Mouse (Mus musculus): Measurements from ENCODE around the gene Vmn1r12. TPM values are rescaled to one million over a fixed set of nuclear protein-coding genes. Genes with fewer than 3 reads are reported as not detected.
A peak's percentile ranks its signal among the peaks of the same experiment; 100 is the strongest.
"Not testable (repeated sequence)": the region's sequence is repeated elsewhere in the genome, so short reads cannot be mapped to it uniquely, and the experiment has no call there.

Vmn1r12 gene
- not detected in 2 replicates for polyA plus RNA-seq (2015; fragmentation: Nextera tagmentation; extraction: Ambion mirVana)

DNA sequence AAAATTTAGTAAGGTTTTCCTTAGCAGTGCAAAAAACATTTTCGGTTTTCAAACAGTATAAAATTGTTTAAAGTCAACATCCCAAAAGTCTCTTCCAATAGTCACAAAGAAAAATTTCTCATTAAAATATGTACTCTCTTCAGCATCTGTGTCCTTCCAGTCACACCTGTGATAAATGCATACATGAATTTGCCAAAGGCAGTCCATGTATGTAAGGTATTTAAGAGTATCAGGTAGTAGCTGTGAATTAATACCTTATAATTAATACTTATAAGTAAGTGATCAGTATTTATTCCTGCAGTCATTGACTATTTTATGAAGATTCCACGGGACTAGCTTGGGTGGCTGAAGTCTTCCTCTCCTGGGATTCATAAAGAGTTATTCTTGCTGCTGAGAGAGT is at the start of gene Vmn1r12:
Vmn1r12 (plus strand) TSS at position 301 of the 400 bp plus-strand sequence.
- no peaks in the 10 kb centered on the region for H3K4me1 ChIP-seq (replicated peaks; ENCODE audit: insufficient read depth, low read length)
- DNase-seq (ENCODE audit: low spot score) (no peak), ATAC-seq (replicated peaks; ENCODE audit: low FRiP score, low read depth) (no peak)
- H3K27ac ChIP-seq: no peak within 1 kb of the TSS
- no peaks in the 10 kb centered on the region for H3K36me3 ChIP-seq (ENCODE audit: insufficient read depth, low read length)
- H3K4me3 ChIP-seq (replicated peaks; ENCODE audit: low read depth, low read length): no peak within 1 kb of the TSS
- H3K9me3 ChIP-seq (replicated peaks; ENCODE audit: low read length): no peaks in the 10 kb centered on the region
- TF ChIP-seq CTCF (IDR thresholded peaks at IDR 0.05; ENCODE audit: low read depth): no peak
- no peaks in the 10 kb centered on the region for H3K27me3 ChIP-seq (ENCODE audit: insufficient read depth, low read length)
- no peak within 1 kb of the TSS for H3K9ac ChIP-seq (ENCODE audit: low read depth, low read length)
- no peak within 1 kb of the TSS for H3K4me2 ChIP-seq (ENCODE audit: low read length)
- 76% methylated on average over 2 of the region's 2 CpGs for WGBS

DNA sequence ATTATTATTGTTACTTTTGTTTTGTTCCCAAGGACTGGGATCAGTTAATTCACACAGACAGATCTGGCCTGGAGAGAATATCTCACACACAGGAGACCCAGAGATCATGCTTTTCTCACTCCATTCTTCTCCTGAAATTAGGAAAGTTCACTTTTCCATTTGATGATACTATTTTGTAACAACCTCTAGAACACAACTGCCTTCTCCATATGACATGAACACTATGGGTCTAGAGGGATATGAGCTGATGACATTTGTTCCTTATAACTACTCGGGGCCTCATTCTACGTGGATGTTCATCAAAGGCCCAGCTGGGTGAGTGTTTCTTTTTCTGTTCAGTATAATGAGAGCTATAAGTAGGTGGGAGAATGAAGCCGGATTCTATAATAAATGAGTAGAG is 47.6 kb upstream of the Vmn1r12 start, which contains the start of gene Vmn1r10:
Vmn1r10 (plus strand) TSS at position 301 of the 400 bp plus-strand sequence.
- no peak within 1 kb of the TSS for H3K9ac ChIP-seq (ENCODE audit: low read depth, low read length)
- TF ChIP-seq CTCF (IDR thresholded peaks at IDR 0.05; ENCODE audit: low read depth): no peak
- no peak within 1 kb of the TSS for H3K4me2 ChIP-seq (ENCODE audit: low read length)
- DNase-seq (ENCODE audit: low spot score) (no peak), ATAC-seq (replicated peaks; ENCODE audit: low FRiP score, low read depth) (no peak)
- no peak within 1 kb of the TSS for H3K4me3 ChIP-seq (replicated peaks; ENCODE audit: low read depth, low read length)
- no peak within 1 kb of the TSS for H3K27ac ChIP-seq
- 84% methylated on average over 3 of the region's 3 CpGs for WGBS
- H3K9me3 ChIP-seq (replicated peaks; ENCODE audit: low read length): no peaks in the 10 kb centered on the region
- H3K4me1 ChIP-seq (replicated peaks; ENCODE audit: insufficient read depth, low read length): no peaks in the 10 kb centered on the region
- H3K36me3 ChIP-seq (ENCODE audit: insufficient read depth, low read length): no peaks in the 10 kb centered on the region
- no peaks in the 10 kb centered on the region for H3K27me3 ChIP-seq (ENCODE audit: insufficient read depth, low read length)

DNA sequence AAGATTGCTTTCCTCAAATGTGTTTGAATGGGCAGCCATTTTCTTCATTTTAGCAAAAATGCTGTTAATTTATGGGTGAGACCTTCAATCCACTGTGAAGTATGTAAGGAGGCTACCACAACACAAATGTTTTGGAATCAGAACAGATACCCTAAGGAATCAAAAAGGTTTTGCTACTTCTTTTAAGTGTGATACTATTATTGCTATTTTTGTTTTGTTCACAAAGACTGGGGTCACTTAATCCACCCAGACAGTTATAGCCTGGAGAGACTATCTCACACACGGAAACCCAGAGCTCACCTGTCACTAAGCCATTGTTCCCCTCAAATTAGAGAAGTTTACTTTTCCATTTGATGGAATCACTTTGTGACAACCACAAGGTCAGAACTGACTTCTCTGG is 23.6 kb upstream of the Vmn1r12 start, which contains the start of gene Vmn1r11:
Vmn1r11 (plus strand) TSS at position 301 of the 400 bp plus-strand sequence.
- Histone ChIP-seq H3K9ac (ENCODE audit: low read depth, low read length) (no peak within 1 kb of the TSS), H3K36me3 (ENCODE audit: insufficient read depth, low read length) (no peaks in the 10 kb centered on the region), H3K9me3 (replicated peaks; ENCODE audit: low read length) (no peaks in the 10 kb centered on the region), H3K4me1 (replicated peaks; ENCODE audit: insufficient read depth, low read length) (no peaks in the 10 kb centered on the region), H3K27ac (no peak within 1 kb of the TSS), H3K4me3 (replicated peaks; ENCODE audit: low read depth, low read length) (no peak within 1 kb of the TSS), H3K4me2 (ENCODE audit: low read length) (no peak within 1 kb of the TSS), H3K27me3 (ENCODE audit: insufficient read depth, low read length) (no peaks in the 10 kb centered on the region)
- DNase-seq (ENCODE audit: low spot score) (no peak), ATAC-seq (replicated peaks; ENCODE audit: low FRiP score, low read depth) (no peak)
- no peak for TF ChIP-seq CTCF (IDR thresholded peaks at IDR 0.05; ENCODE audit: low read depth)
- WGBS: 73% methylated on average over 1 of the region's 1 CpGs

DNA sequence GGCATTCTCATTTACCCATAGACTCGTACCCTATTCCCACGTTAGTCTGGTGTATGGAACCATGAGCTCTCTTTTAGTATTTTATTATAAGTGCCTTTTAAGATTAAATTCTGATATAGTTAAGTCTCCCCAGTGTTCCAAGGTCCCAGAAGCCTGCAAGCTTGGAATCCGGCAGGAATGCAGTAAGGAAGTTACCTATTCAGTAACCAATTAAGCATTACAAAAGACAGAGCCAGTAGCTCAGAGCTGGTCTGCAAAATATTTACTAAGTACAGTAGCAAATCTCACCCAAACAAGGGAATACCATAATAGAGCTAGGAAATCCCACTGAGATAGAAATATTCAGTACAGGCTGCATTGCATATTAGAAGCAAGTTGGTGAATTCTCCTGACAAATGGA is 33.3 kb downstream of the Vmn1r12 start:
- not testable (repeated sequence) for H3K27me3 ChIP-seq (ENCODE audit: insufficient read depth, low read length); H3K9me3 ChIP-seq (replicated peaks; ENCODE audit: low read length); H3K9ac ChIP-seq (ENCODE audit: low read depth, low read length); ATAC-seq (replicated peaks; ENCODE audit: low FRiP score, low read depth); H3K36me3 ChIP-seq (ENCODE audit: insufficient read depth, low read length); H3K4me3 ChIP-seq (replicated peaks; ENCODE audit: low read depth, low read length); H3K4me2 ChIP-seq (ENCODE audit: low read length); H3K4me1 ChIP-seq (replicated peaks; ENCODE audit: insufficient read depth, low read length)
- peak; percentile 9 for DNase-seq (ENCODE audit: low spot score)
- WGBS: 41% methylated on average over 3 of the region's 3 CpGs
- 0 out of 2 replicates have a peak overlapping the region, but pooled peaks have one; percentile 62 for H3K27ac ChIP-seq

DNA sequence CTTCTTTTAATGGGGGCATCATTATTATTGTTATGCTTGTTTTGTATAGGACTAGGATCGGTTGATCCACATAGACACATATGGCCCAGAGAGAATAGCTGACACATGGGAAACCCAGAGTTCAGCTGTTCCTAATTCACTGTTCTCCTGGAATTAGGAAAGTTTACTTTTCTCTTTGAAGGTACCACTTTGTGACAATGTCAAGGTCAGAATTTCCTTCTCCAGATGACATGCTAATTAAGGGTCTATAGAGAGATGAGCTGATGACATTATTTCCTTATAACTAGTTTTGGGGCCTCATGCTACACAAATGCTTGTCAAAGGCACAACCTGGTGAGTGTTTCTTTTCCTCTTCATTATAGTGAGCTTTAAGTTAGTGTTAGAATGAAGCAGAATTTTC is 46.3 kb downstream of the Vmn1r12 start, which contains the start of gene Vmn1r13:
Vmn1r13 (plus strand) TSS at position 301 of the 400 bp plus-strand sequence.
- not testable (repeated sequence) for H3K4me2 ChIP-seq (ENCODE audit: low read length); H3K9ac ChIP-seq (ENCODE audit: low read depth, low read length); ATAC-seq (replicated peaks; ENCODE audit: low FRiP score, low read depth); H3K27ac ChIP-seq; H3K36me3 ChIP-seq (ENCODE audit: insufficient read depth, low read length); H3K4me1 ChIP-seq (replicated peaks; ENCODE audit: insufficient read depth, low read length); H3K27me3 ChIP-seq (ENCODE audit: insufficient read depth, low read length); H3K9me3 ChIP-seq (replicated peaks; ENCODE audit: low read length); H3K4me3 ChIP-seq (replicated peaks; ENCODE audit: low read depth, low read length); DNase-seq (ENCODE audit: low spot score)
- 89% methylated on average over 1 of the region's 1 CpGs for WGBS

Other genes starting within 250 kb of the Vmn1r12 start
- 82.4 and 85.9 TPM in 2 replicates for gene Nt5c3, start 233.0 kb upstream of the Vmn1r12 start, polyA plus RNA-seq (2015; fragmentation: Nextera tagmentation; extraction: Ambion mirVana)
- gene Vmn1r4, start 232.9 kb upstream of the Vmn1r12 start, polyA plus RNA-seq (2015; fragmentation: Nextera tagmentation; extraction: Ambion mirVana): 0.28 and 0.62 TPM in 2 replicates
- not detected in 2 replicates for gene Vmn1r5, start 186.6 kb upstream of the Vmn1r12 start, polyA plus RNA-seq (2015; fragmentation: Nextera tagmentation; extraction: Ambion mirVana)
- not detected in 2 replicates for gene Vmn1r6, start 159.7 kb upstream of the Vmn1r12 start, polyA plus RNA-seq (2015; fragmentation: Nextera tagmentation; extraction: Ambion mirVana)
- not detected in 2 replicates for gene Vmn1r7, start 131.6 kb upstream of the Vmn1r12 start, polyA plus RNA-seq (2015; fragmentation: Nextera tagmentation; extraction: Ambion mirVana)
- gene Vmn1r8, start 124.6 kb upstream of the Vmn1r12 start, polyA plus RNA-seq (2015; fragmentation: Nextera tagmentation; extraction: Ambion mirVana): not detected in 2 replicates
- not detected in 2 replicates for gene Vmn1r9, start 90.1 kb upstream of the Vmn1r12 start, polyA plus RNA-seq (2015; fragmentation: Nextera tagmentation; extraction: Ambion mirVana)
- not detected in 2 replicates for gene Vmn1r10, start 47.5 kb upstream of the Vmn1r12 start, polyA plus RNA-seq (2015; fragmentation: Nextera tagmentation; extraction: Ambion mirVana)
- gene Vmn1r11, start 23.5 kb upstream of the Vmn1r12 start, polyA plus RNA-seq (2015; fragmentation: Nextera tagmentation; extraction: Ambion mirVana): not detected in 2 replicates
- not detected in 2 replicates for gene Vmn1r13, start 46.4 kb downstream of the Vmn1r12 start, polyA plus RNA-seq (2015; fragmentation: Nextera tagmentation; extraction: Ambion mirVana)
- gene Vmn1r14, start 74.8 kb downstream of the Vmn1r12 start, polyA plus RNA-seq (2015; fragmentation: Nextera tagmentation; extraction: Ambion mirVana): not detected in 2 replicates
- not detected in 2 replicates for gene Vmn1r15, start 101.0 kb downstream of the Vmn1r12 start, polyA plus RNA-seq (2015; fragmentation: Nextera tagmentation; extraction: Ambion mirVana)
- gene Vmn1r16, start 172.6 kb downstream of the Vmn1r12 start, polyA plus RNA-seq (2015; fragmentation: Nextera tagmentation; extraction: Ambion mirVana): not detected in 2 replicates
- not detected in 2 replicates for gene Vmn1r17, start 206.8 kb downstream of the Vmn1r12 start, polyA plus RNA-seq (2015; fragmentation: Nextera tagmentation; extraction: Ambion mirVana)
- not detected in 2 replicates for gene Vmn1r18, start 238.9 kb downstream of the Vmn1r12 start, polyA plus RNA-seq (2015; fragmentation: Nextera tagmentation; extraction: Ambion mirVana)
- gene Vmn1r19, start 246.9 kb downstream of the Vmn1r12 start, polyA plus RNA-seq (2015; fragmentation: Nextera tagmentation; extraction: Ambion mirVana): not detected in 2 replicates